Mouse (Mus musculus) cerebellum, adult 9-10 months (tissue): Measurements from ENCODE around the gene Ttll6.

Source experiments
- DNase-seq: peaks from one replicate; pipeline ENCODE4 v3.0.0; 2022

The Ttll6 gene

DNA sequence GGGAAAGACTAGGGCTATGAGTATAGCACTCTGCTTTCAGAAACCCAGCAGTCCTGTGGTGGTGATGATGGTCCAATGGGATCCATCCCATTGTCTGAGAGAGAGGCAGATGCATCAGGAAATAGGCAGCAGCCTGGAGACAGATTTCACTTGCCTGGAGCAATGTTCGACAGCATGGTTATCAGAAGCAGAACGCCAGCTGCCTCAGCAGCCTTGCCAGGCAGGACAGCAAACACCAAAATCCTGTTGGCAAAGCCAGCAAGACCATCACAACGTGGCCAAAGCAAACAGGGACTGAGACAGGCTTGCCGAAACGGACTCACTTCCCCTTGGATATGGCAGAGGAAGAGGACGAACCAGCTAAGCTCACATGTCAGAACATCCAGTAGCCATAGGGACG, 35.4 kb downstream of the Ttll6 start:
- DNase-seq = no peak

GRCm38 (mm10) chr11:96170711-96171379, 37.3 kb downstream of the Ttll6 start:
- DNase-seq = no peak

GRCm38 (mm10) chr11:96171601-96172000, 38.0 kb downstream of the Ttll6 start:
- DNase-seq = no peak

DNA sequence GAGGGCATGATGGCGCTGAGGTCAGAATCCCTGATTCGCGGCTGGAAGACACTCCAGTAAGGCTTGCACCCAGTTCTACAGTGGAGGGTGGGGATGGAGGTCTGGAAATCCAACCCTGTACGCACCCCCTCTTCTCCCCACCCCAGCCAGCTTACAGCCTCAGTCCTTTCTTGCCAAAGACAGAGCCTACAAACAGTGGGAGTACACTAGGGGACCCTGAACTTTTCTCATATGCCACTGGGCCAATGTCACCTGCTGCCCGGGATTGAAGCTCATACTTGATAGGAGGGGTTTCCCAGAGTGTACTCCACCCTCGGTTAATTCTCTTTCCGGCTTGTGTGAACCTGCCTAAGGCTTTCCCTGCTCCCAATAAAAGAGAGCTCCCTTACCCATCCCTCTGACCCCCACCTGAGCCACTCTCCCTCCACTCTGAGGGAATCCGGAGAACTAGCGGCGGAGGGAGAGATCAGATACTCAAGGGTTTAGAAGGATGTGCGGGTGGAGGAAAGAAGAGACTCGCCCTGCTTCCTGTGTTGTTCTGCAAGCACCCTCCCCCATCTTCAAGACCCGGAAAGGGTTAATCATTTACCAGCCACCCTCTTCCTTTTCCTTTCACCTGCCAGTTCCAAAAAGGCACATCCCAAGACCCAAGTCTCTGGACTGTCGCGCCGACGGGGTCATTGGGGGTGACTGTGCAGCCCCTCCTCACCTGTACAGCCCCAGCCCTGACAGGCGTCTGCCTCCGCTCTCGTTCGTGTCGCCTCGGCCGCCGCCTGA, 39.1 kb downstream of the Ttll6 start:
- DNase-seq = no peak

GRCm38 (mm10) chr11:96173288-96173840, 39.8 kb downstream of the Ttll6 start:
- no peak for DNase-seq

DNA sequence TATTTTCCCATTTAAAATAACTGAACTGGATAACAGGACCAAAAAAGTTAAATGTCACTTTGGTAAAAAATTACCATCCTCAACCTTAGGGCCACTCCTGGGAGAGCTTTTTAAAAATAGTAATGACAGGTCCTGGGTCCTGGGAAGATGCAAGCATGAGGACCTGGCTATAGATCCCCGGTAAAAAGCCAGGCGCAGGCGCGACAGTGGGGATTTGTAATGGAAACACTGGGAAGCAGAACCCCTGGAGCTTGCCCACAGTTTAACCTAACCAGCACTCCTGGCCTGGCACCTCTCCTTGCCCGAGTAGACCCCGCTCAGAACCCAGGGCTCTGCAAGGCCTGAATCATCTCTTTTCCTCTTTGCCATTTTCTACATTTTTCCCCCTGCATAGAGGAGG, 41.3 kb downstream of the Ttll6 start:
- no peak for DNase-seq

DNA sequence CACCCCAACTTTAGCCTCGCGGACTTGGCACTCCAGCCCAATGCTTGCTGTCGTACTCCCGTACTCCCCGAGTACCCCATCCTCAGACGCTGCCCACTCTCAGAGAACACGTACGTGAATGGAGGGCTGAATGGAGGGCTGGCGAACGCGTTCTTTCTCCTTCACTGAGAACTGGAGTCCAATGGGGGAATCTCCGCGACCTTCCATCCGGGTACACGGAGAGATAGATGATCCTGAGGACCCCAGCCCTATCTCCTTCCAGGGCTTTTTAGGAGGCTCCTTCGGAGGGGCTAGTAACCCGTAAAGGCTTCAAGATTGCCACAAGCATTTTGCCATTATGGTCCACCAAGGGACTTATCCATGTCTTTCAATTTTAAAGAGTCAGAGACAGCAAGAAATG, 41.9 kb downstream of the Ttll6 start:
- DNase-seq = no peak

DNA sequence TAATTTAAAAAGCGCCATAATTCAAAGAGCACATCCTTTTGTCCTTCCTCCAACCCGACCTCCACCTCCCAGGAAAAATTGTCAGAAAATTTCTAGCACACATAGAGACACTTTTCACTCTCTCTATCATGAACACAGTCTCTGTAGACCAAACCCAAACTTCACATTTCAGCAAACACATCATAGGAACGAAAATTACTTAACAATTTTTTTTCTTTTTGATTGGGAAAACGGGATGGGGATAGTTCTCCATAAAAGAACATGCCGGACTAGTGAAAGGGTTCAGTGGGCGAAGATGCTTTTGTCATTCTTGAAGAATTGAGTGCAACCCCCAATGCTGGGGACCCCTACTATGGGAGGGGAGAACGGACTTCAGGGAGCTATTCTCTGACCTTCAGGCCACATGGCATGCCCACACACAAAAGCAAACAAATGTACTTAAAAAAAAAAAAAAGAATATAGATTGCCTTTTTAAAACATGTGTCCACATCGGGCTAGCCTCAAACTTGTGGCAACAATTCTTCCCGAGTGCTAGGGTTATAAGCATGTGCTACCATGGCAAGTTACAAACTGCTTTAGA, 42.5 kb downstream of the Ttll6 start:
- no peak for DNase-seq

GRCm38 (mm10) chr11:96176841-96177240, 43.3 kb downstream of the Ttll6 start:
- no peak for DNase-seq

DNA sequence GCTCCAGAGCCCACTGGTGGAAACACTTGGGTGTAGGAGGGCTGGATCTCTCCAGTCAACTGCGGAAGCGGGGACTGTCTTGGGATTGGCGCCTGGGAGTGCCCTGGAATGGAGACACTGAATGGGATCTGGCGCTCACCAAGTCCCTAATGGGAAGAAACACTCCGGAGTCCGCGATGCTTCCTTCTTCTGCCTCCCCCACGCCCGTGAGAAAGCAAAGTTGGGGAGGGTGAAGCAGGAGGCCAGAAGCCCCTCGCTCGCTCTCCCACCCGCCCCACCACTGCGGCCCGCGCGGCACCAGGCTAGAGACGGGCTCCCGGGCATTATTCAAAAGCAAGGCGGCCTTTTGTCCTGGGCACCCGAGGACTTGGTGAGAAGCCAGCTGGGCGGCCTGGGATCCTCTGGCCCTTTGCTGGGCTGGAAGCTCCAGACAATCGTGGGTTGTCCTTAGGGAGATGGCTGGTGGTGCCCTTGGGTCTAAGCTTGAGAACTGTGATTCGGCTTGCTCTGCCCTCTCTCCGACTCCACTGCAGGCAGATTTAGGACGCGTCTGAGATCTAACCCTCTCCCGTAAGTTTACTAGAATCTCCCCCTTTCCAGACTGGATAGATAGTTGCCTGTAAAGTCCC, 44.1 kb downstream of the Ttll6 start:
- DNase-seq = no peak

DNA sequence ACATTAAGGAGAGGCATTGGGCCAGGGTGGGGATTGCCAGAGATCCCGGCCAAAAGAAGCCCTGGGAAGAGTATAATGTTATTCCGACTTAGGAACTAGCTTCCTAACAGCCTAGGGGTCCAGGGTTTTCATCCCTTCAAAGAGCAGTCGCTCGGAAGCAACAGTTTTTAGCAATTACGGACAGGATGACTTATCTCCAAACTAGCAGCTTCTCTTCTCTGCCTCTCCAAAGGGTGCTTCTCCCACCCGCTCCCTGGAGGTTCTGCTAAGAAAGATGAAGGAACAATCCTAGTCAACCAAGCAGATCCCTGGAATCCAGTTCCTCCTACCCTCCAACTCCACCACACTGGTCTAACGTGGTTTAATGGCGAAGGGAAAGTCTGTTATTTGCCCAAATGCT, 44.8 kb downstream of the Ttll6 start:
- no peak for DNase-seq

DNA sequence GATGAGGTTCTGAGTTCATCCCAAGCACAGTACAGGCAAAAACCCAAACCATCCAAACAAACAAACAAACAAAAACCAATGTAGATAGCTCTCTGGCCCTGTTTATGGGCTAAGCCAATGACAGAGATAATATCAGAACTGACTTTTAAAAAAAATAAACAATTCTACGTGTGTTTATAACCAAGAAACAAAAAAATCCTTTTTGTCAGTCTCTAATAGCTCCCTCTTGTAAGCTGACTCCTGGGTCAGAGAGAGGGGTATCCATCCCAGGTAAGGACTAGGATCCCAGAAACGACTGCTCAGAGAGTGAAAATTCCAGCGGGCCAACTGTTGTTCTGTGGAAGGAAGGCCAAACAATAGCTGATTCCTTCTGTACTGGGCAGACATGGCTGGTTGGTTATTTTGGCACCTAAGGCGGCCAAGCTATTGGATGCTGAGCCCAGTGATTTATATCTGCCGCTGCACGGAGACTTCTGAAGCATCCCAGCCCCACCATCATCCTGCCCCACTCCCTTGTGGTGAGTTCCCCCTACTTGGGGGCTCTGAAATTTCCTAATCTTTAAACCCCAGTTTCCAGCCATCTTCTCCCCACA, 45.4 kb downstream of the Ttll6 start:
- no peak for DNase-seq

DNA sequence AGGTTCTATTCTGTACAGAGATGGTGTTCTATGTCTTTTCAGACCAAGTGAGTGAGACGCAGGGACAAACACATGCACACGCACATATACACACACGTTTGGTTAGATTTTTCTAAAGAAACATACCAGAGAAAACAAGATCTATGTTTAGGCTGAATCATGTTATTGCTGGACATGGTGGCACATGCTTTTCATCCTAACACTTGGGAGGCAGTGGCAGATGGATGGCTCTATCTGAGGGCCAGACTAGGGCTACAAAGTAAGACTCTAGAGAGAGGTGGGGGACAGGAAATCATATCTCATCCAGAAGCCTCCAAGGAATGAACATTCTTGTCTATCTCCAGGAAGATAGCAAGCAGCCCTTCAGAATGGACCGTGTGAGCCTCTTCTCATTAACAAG, 47.5 kb downstream of the Ttll6 start:
- no peak for DNase-seq

DNA sequence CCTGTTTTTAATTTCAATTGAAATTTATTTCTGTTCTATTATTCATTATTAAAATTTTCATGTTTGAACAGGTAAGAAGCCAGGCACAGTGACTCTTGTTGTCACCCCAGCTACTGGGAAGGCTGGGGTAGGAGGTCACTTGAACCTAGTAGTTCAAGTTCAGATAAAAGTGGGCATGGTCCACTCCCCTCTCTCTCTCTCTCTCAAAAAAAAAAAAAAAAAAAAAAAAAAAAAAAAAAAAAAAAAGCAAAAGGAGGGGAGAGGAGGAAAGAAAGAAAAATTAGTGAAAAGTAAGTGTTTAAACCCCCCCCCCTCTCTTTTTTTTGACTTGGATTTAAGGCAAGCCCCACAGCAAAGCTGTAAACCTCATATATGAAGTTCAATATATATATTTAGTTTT, 50.6 kb downstream of the Ttll6 start:
- DNase-seq = no peak

DNA sequence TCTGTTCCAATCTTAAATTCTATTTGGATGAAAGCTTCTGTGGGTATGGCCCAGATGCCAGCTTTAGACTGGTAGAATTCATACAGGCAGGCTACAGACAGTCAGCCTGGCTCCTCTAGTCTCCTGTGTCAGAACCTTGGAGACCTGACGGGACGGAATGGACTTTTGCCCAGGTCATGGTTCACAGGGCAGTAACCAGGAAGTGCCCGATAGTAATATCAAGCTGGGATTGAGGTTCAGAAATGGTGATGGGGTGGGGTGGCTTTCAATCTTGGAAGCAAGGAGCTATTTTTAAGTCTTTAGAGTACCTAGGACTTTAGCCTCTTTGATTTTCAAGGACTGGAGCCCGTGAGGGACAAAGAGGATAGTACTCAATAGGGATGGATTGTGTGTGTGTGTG, 53.7 kb downstream of the Ttll6 start:
- DNase-seq = no peak

GRCm38 (mm10) chr11:96189810-96190522, 56.4 kb downstream of the Ttll6 start:
- DNase-seq = no peak

- no peak for DNase-seq
Measured at GRCm38 (mm10) chr11:96191132-96191531, 57.5 kb downstream of the Ttll6 start.

DNA sequence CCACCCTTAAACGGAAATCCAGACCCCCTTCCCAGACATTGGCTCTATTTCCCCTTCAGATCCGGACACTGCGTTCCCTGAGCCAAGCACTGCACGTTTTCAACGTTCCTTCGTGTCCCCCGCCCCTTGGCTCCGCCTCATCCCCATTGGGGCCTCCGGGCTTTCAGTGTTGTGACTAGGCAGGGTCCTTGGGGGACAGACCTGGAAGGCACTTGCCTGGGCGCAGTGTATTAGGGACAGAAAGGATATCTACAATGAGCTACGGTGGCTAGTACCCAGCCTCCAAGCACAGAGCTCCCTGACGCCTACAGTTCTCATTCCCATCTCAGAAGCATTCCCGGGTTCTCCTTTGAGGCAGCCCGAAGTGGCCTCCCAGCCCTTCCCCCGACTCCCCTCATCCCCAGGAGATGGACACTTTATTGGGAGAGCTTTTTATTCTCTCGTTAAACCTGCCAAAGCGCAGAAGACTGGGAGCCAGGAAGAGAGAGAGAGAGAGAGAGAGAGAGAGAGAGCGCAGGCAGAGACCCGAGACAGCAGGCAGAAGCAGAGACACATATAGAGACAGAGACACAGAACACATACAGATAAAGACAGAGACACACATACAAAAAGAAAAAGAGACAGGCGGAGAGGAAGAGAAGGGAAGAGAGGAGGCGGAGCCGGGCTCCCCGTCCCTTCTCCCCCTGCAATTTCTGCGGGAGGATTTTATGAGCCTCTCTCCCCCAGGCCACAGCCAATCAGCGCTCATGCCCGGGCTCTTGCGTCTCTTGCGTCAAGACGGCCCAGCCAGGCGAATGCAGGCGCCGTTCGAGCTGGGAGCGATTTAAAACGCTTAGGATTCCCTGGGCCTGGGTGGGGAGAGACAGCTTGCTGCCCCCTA, 60.2 kb downstream of the Ttll6 start, which contains the start of gene Hoxb13:
Gene Hoxb13, plus strand, starts transcription at position 796 of the 880 bp plus-strand sequence.
- DNase-seq = no peak

DNA sequence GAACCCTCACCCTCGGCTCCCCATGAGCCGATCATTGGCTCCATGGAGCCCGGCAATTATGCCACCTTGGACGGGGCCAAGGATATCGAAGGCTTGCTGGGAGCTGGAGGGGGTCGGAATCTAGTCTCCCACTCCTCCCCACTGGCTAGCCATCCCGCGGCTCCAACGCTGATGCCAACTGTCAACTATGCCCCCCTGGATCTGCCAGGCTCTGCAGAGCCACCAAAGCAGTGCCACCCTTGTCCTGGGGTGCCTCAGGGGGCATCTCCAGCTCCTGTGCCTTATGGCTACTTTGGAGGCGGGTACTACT, 60.8 kb downstream of the Ttll6 start:
- no peak for DNase-seq

DNA sequence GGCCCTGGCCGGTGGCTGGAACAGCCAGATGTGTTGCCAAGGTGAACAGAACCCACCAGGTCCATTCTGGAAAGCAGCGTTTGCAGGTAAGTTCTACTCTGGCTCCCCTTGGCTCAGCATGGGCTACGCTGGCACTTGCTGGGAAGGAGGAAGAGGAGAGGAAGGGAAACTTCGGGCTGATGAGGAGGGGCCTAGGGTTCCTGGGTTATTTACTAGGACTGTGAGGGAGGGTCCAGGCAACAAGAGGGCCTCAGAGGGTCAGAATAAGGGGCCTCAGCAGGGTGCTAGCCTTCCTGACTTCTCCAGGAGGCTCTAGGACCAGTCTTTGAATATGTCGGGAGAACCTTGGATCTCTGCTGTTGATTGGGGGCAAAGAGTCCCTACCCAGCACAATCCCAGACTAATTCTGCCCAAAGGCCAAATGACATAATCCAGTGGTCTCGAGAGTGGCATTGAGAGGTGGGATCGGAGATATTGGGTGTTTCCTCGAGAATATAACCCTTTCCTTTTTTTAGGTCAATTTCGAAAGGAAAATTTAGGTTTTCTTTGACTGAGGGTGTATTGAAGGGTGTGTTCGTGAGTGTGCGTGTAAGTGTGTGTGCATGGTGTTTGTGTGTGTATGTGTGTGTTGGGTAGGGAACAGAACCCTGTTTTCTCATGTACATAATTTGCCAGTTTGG, 61.5 kb downstream of the Ttll6 start:
- DNase-seq = no peak

DNA sequence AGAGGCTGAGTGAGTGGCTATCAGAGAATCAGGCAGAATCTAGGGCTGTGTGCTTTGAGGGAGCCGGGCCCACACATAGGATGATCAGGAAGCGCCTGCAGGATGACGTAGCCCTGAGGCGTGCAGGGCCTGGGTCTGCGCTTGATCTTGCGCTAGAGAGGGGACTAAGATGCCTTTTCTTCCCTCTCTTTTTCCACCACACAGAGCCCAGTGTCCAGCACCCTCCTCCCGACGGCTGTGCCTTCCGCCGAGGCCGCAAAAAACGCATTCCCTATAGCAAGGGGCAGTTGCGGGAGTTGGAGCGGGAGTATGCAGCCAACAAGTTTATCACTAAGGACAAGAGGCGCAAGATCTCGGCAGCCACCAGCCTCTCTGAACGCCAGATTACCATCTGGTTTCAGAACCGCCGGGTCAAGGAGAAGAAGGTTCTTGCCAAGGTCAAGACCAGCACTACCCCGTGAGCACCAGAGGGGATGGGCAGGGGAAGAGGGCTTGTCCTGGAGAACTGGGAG, 62.2 kb downstream of the Ttll6 start:
- DNase-seq = no peak
